Mouse (Mus musculus): ENCODE data around the gene Opcml. TPM values are rescaled to one million over a fixed set of nuclear protein-coding genes. Genes with fewer than 3 reads are reported as not detected.

Gene Opcml
- total RNA-seq, 1 experiment from 2014 or later, result 0.12 TPM

DNA sequence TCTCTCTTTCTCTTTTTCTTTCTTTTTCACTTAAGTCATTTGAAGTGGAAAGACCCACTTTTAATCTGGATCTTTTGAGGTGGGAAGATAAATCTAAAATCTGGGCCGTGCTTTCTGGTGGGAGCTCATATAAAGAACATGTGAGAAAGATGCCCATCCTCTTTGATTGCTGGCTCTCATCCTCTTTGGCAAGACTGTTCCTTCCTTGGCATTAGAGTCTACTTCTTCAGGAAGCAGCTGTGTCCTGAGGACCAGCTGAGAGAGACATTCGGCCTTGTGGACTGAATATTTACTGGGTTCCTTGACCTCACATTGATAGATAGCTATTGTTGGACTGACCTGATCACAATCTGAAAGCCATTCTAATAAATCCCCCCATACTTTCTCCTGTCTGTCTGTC lies 331.3 kb downstream of the Opcml start:
- ATAC-seq (ENCODE audit: extremely low read depth, insufficient number of reproducible peaks, low FRiP score, poor library complexity, severe bottlenecking), result no peak

DNA sequence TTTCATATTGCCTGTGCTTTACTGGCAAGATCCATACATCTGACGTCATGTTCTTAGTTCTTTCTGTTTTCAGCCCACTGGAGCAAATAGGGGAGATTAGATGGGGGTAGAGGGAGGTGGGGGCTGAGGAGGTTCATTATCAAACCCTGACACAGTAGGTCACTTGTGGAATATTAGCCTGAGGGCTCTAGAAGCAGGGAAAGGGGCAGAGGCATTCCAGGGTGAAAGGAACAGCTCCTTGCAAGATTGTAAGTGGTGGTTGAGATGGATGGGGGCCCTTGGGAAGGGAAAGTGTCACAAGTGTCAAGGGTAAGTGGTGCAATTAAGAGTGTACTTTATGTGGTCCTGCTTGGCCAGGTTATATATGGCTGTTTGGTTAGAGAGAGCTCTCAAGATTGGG lies 338.2 kb downstream of the Opcml start:
- ATAC-seq (ENCODE audit: extremely low read depth, insufficient number of reproducible peaks, low FRiP score, poor library complexity, severe bottlenecking), result no peak

DNA sequence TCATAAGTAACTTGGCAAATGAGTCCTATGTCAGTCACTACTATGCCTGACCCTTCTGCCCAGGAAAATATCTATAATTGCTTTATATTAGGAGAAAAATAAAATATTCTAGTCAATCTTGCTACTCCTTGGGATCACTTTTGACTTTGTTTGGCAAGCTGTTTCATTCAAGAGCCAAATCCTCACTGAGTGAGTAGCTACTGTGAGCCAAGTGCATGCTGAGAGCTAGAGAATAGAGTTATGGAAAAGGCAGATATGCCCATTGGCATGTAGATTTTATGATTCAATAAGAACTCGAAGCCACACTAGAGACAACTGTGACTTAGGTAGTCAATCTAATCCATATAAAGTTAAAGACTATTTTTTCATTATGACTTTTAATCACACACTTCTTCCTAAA lies 340.9 kb downstream of the Opcml start:
- ATAC-seq (ENCODE audit: extremely low read depth, insufficient number of reproducible peaks, low FRiP score, poor library complexity, severe bottlenecking), result no peak

DNA sequence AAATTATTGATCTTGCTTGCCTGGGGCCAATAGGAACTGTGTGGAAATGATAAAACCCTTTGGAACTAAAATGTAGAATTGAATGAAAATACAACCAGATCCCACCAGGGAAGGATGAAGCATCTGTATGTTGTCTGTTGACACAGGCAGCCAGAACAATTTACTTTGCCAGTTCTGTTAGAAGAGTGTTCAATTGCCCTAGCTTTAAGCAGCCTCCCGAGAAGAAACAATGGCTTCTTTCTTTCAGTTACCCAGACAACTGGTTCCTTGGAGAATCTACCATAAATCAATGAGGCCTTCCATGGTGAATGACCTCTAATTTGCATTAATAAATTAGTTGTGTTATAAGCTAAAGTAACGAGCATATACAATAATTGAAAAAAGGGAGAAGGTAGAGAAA lies 346.0 kb downstream of the Opcml start:
- ATAC-seq (ENCODE audit: extremely low read depth, insufficient number of reproducible peaks, low FRiP score, poor library complexity, severe bottlenecking), result no peak

DNA sequence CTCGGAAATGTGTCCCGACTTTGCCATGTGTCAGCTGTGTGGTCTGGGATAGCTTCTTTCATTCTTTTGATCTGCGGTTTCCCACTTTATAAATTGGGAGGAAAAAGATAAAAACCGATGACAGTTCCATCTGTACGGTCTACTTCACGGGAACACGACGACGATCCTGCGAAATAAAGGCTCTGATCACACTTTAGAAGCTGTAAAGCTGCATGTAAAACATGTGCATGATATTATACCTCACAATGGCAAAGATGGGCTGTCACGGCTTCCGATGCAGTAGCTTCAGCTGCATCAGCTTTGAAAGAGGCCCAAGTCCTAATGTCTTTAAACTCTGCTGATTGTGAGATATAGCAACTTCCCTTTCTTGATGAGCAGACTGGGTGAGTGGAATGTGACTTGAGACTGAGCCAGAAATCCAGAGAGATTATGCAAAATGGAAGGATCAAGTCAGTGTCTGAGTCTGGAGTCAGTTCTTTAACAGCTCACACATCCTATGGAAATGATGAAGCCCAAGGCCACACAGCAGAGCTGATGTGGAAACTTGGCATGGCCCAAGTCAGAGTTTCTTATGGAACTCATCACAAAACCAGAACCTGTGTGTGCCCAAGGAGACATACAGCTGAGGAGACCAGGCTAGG lies 349.5 kb downstream of the Opcml start:
- ATAC-seq (ENCODE audit: extremely low read depth, insufficient number of reproducible peaks, low FRiP score, poor library complexity, severe bottlenecking), result no peak

DNA sequence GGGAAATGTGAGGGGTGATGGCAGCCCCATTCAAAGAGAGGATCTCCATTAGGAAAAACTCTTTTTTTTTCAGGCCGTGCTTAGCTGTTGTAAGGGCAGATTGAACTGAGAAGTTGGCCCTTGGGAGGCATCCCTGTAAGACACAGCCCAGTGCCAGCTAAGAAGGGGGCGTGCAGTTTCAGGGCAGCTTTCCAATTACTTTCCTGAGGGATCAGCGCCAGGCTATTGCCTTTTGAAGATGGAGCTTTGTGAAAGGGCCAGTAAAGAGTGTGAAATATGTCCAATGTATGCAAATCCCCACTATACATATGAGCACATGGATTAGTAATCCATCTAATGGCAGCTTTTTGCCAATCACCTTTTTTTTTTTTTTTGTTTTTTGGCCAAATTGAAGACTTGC lies 358.9 kb downstream of the Opcml start:
- no peak for ATAC-seq (ENCODE audit: extremely low read depth, insufficient number of reproducible peaks, low FRiP score, poor library complexity, severe bottlenecking)

DNA sequence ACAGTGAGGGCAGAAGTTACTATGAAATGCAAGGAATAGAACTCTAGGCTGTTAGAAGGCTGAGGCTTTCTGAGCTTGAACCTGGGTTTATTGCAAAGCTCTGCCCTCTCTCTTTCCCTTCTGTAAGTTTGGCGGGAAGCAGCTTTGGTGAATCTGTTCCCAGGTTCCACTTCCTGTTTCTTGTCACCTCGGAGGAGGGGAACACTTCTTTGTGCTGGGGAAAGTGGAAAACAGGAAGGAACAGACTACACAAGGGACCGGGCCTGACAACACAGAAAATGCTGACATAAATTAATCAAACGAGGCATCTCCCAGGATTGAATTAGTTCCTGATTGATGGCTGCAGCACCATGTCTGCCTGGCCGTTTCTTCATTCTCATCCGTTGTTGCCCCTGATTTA lies 363.2 kb downstream of the Opcml start:
- no peak for ATAC-seq (ENCODE audit: extremely low read depth, insufficient number of reproducible peaks, low FRiP score, poor library complexity, severe bottlenecking)

DNA sequence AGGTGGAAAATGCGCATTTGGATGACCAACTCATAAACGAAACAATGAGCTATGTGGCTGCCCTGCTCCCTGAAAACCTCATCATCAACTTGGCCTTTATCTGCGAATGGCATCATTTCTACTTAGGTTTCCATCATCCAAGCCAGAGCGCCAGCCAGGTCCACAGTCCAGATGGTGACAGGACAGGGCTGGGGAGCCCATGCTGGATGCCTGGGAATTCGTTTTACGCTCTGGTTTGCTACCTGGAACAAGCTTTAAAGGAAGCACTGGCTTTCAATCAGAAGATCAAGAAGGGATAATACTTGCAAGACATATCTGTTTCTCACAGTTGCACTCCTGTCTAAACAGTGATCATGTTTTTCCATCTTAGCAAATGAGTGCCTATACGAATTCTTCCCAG lies 366.5 kb downstream of the Opcml start:
- ATAC-seq (ENCODE audit: extremely low read depth, insufficient number of reproducible peaks, low FRiP score, poor library complexity, severe bottlenecking), result no peak

DNA sequence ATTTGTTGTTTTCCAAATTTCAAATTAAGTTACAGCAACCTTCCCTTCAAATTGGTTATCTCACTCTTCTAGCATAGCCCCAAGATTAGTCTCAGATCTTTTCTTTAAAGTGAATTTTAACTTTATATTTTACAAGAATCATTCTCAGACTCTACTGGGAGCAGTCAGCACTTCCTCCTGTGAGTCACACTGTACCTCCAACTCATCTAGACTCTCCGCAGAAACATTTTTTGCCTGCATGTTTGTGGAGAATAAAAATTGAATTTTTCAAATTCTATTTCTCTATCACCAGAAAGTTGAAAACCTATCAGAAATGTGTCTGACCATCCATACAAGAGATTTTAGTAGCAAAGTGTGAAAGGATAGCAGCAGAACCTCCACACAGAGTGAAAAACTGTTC lies 370.4 kb downstream of the Opcml start:
- ATAC-seq (ENCODE audit: extremely low read depth, insufficient number of reproducible peaks, low FRiP score, poor library complexity, severe bottlenecking), result no peak

DNA sequence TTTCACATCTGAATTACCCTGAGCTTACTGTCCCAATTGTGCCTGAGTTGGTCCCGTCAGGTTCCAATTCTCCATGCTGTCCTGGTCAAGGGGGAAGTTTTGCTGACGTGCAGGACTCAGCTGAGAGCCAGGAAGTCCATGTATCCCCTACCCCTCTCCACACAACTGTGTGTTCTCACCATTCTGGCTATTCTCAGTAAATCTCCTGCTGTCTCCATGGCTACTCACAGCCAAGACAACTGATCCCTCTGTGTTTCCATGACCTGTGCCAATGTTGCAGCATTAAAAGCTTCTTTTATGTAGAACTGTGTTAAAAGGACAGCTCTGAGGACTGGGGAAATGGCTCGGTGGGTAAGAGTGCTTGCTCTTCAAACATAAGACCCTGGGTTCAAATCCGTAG lies 373.4 kb downstream of the Opcml start:
- no peak for ATAC-seq (ENCODE audit: extremely low read depth, insufficient number of reproducible peaks, low FRiP score, poor library complexity, severe bottlenecking)

DNA sequence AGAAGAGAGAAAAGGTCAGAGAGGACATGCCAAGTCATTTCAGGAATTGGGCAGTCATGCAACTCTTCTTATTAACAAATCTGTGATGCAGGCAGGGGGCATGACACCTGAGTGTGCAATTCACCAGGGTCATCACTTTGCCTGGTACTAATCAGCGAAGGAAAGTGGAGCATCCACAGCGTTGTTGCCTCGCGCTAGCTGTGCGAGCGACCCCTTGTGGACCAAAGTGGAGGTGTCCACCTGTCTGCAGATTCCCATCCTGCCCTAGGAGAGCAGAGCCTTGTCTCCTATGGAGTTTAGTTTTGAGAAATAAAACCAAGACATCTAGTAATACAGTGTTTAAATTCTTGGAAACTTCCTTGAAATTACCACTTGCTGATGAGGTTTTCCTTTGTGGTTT lies 381.3 kb downstream of the Opcml start:
- no peak for ATAC-seq (ENCODE audit: extremely low read depth, insufficient number of reproducible peaks, low FRiP score, poor library complexity, severe bottlenecking)

DNA sequence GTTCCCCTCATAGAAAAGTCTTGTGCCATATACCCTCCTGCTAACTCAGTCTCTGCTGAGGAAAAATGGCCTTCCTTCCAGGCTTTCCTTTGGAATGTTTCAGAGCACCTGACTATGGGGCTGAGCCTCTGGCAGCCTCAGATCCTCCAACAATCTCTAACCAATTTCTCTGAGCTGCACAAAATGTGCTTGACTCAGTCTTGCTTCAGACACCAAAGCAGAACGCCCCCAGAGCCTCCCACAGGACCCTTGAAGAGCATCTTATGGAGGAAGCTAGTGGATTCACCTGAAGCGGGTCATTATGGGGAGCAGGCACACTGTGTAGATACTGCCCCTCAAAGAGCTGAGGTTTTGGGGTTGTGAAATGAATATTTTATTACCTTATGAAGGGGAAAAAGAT lies 386.5 kb downstream of the Opcml start:
- ATAC-seq (ENCODE audit: extremely low read depth, insufficient number of reproducible peaks, low FRiP score, poor library complexity, severe bottlenecking), result no peak

DNA sequence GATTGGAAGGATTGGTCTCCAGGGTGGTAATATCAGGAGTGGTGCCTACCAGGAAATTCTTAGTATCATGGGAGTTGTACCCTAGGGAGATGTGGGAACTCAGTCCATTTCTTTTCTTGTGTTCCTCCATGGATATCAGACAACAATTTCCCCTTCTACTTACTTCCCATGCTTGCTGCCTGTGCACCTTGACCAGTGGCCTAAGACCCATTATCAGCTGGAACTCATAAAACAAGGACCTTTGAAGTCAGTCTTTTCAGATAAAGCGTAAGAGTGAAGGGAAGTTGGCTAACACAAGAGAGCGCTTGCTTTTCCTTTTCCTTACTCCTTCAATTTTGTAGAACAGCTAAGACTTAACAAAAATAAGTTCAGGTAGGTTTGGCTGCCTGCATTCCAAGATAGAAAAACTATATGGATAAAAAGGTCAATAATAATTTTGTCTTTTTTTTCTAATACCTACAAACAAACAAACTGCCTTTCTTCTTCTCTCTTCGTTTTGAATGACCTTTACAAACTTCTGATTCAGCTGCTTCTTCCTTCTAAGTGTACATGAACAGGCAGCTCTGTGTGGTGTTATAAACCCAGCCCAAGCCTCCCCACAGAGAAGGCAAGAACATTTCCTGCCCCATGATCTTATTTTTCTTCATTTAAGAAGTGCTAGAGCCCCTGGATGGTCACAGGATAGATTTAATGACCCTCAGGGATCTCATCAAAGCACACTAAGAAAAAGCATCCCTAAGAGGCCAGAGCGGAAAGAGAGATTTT lies 387.7 kb downstream of the Opcml start:
- no peak for ATAC-seq (ENCODE audit: extremely low read depth, insufficient number of reproducible peaks, low FRiP score, poor library complexity, severe bottlenecking)

DNA sequence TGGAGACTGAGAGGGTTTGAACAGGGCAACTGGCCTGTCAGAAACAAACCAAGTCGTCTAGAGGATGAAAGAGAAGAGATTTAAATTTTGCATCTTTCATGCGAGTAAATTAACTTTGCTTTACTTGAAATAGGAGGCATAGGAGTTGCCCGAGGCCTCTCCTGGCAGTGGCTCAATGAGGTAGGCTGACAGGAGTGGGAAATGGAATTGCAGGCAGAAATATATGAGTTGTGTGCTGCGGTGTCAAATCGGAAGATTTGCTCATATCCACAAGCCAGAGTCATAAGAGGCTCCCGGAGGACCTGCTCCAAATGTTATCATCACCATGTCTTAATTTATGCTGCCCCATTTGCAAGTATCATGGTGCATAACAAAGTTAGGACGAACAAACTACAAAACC lies 391.3 kb downstream of the Opcml start:
- ATAC-seq (ENCODE audit: extremely low read depth, insufficient number of reproducible peaks, low FRiP score, poor library complexity, severe bottlenecking), result no peak

DNA sequence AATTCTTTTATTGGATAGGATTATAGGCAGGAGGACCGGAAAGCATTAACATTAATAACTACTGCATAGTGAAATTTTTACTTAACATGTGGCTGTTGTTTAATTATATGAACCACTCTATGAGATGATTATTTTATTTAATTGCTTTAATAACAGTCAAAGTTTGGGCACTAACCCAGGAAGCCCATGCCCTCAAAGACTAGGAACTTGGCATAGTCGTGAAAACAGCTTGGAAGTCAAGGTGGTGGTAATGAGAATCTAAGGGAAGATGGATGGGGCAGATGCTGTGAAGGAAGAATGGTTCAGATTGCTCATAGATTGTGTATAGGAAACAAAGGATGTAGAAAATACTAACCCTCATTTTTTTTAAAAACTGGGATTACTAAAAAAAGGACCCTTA lies 399.7 kb downstream of the Opcml start:
- ATAC-seq (ENCODE audit: extremely low read depth, insufficient number of reproducible peaks, low FRiP score, poor library complexity, severe bottlenecking), result no peak

DNA sequence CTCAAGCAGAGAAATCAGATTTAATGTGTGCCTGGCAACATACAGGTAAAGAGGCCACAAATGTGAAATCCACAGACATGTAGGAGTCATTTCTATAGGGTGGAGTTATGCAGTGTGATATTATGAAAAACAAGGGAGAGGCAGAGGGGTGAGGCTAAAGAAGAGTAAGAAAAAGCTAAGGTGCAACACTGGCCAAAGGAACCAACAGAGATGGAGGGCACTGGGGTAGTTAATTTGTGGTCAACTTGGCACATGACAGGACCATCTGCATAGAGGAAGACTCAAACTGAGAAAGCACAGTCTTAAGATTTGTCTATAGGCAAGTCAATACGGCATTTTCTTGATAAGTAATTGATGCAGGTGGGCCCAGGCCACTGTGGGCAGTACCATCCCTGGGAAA lies 400.2 kb downstream of the Opcml start:
- ATAC-seq (ENCODE audit: extremely low read depth, insufficient number of reproducible peaks, low FRiP score, poor library complexity, severe bottlenecking), result no peak

DNA sequence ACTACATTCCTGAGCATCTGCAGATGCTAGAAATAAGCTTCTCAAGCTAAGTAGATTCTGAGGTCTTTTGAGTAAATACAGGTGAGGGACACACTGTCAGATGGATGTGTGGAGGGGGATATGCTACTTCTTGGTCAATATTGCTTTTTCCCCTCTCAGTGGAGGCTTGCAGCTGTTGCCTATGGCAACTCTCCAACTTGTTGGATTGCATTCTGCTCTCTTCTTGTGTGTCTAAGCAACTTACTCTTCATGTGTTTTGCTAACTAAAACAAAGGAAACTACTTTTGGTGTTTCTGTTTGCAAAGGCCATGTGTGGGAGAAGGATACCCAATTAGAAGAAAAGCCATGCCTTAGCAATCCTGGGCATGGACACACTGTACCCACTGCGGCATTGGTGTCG lies 406.0 kb downstream of the Opcml start:
- ATAC-seq (ENCODE audit: extremely low read depth, insufficient number of reproducible peaks, low FRiP score, poor library complexity, severe bottlenecking), result no peak

DNA sequence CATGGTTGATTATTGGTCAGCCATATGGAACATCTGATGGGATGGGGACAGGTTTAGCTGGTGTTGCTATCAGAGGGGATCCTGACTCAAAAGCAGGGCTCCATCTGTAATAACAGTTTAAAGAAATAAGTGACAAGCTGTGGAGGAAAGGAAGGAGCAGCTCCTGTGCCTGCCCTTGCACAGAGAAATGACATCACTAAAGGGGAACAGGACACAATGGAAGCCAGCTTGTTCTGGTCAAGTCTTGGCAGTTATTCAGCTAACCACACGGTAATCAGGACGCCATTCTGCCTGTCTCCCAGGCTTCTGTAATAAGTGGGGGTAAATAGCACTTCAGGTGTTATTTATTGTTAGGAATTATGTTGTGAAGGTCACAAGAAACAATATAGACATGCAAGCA lies 406.5 kb downstream of the Opcml start:
- no peak for ATAC-seq (ENCODE audit: extremely low read depth, insufficient number of reproducible peaks, low FRiP score, poor library complexity, severe bottlenecking)

DNA sequence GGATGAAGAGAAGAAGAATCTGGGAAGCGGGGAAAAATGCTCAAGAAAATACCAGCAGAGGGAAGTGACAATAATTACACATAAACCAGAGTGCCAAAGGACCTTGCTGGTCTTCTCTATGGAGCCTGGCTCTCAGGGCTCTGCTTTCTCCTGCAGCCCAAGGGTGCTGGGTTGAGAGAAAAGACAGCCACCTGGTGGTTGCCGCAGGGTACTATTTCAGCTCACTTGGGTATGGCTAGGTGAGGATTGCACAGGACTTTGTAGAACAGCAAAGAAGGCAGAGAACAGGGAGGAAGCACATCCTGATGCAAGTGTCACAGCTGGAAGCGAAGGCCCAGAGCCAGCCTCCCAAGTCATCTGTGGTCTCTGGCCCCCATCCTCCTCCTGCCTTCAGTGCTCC lies 407.1 kb downstream of the Opcml start:
- ATAC-seq (ENCODE audit: extremely low read depth, insufficient number of reproducible peaks, low FRiP score, poor library complexity, severe bottlenecking), result no peak

DNA sequence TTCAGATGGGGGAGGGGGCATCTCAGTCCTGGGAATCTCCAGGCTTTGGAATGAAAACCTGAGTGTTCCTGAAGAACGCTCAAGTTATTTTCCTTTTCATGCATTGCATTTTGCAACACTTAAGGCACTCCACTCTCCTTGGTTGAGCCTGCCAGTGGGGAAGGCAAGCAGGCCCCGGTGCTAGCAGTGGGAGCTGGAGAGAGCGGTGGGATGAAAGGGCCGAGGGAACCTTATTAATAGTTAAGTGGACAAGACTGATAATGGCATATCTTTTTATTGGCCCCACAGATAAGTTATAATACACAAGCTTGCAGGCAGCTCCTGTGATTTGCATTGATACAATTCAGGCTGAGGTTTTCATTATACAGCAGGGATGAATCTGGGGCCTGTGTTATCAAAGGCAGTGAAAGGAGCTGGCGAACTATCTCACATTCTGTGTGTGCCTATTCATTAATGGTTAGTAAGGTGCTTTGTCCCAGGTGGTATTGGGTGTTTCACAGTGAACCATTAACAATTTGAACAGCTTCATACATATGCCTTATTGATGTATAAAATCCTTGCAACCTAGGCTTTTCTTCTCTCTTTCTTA lies 407.6 kb downstream of the Opcml start:
- no peak for ATAC-seq (ENCODE audit: extremely low read depth, insufficient number of reproducible peaks, low FRiP score, poor library complexity, severe bottlenecking)

DNA sequence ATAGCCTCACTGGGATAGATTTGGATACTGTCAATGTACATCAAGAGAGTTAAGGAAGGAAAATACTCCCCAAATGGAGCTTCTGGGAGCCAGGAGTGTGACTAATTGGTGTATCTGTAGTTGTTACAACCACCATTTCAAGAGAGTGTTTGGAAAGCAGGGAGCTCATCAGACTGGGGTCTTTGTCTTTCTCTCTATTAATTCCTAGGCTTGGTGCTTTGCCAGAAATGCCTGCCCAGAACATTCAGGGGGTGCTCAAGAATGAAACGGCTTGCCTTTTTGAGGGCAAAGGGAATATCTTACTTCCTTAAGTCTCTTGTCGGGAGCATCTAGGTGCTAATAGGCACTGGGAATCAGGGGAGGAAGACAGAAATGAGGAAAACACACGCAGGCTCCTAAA lies 416.9 kb downstream of the Opcml start:
- no peak for ATAC-seq (ENCODE audit: extremely low read depth, insufficient number of reproducible peaks, low FRiP score, poor library complexity, severe bottlenecking)
